Comparison of ENCODE assay signal across 17 mouse cellular contexts in the genomic region with DNA sequence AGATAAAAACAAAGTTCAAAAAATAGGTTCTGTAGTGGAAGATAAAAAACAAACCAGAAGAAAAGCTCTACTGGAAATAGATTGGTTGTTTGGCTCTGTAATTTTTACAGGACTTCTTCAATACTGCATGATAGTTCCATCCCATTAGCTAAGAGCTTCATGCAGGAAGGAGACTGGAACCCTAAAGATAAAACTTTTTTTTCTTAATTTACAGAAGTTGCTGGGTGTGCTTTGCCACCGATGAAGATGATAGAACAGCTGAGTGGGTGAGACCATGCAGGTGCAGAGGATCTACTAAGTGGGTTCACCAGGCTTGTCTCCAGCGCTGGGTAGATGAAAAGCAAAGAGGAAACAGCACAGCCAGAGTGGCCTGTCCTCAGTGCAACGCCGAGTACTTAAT. TPM values are rescaled to one million over a fixed set of nuclear protein-coding genes. Genes with fewer than 3 reads are reported as not detected.
A peak's percentile ranks its signal among the peaks of the same experiment; 100 is the strongest.
DNase-seq lines count a peak whose midpoint lies in the region; ATAC-seq and TF ChIP-seq lines count a peak whose summit lies in the region.
"Had no signal": no experiment of that assay in that cellular context is flagged by ENCODE, and none has a peak within 500 bp of the region (broad histone marks: within the 10 kb centered on the region; RNA-seq: fewer than 3 reads in every experiment).

No protein-coding gene starts in this region.

- peaks cover 53% of the 10 kb centered on the region for H3K36me3 ChIP-seq in liver, embryonic 12.5 days
- peaks cover 31% of the 10 kb centered on the region for H3K36me3 ChIP-seq in liver, embryonic 16.5 days (ENCODE audit: control insufficient read depth, insufficient read depth)
- peaks cover 29% of the 10 kb centered on the region for H3K36me3 ChIP-seq in forebrain, postnatal 0 days (ENCODE audit: insufficient read depth)
- peaks cover 30% of the 10 kb centered on the region for H3K36me3 ChIP-seq in forebrain, embryonic 15.5 days

- peak overlapping the region; percentile 79 for H3K27ac ChIP-seq in gastrocnemius, adult 2 months
- peak overlapping the region; percentile 67 for H3K27ac ChIP-seq in liver, embryonic 12.5 days
- H3K27ac ChIP-seq in liver, embryonic 16.5 days (ENCODE audit: low read length) = peak overlapping the region; percentile 55
- H3K27ac ChIP-seq in forebrain, postnatal 0 days (ENCODE audit: low read depth, low read length) = no peak overlapping the region
- H3K27ac ChIP-seq in forebrain, embryonic 15.5 days (replicated peaks) = no peak overlapping the region
- H3K27ac ChIP-seq: embryonic facial prominence, embryonic 12.5 days; heart, embryonic 15.5 days; hindbrain, embryonic 13.5 days; hindbrain, postnatal 0 days had no signal

- no peak for ATAC-seq in liver, embryonic 12.5 days
- no peak for ATAC-seq in liver, embryonic 16.5 days (ENCODE audit: low read depth)
- ATAC-seq in forebrain, postnatal 0 days = no peak
- no peak for ATAC-seq in forebrain, embryonic 15.5 days (replicated peaks)
- ATAC-seq: forebrain, embryonic 14.5 days; hindbrain, postnatal 0 days had no signal

- no peaks in the 10 kb centered on the region for H3K27me3 ChIP-seq in liver, embryonic 12.5 days (replicated peaks)
- H3K27me3 ChIP-seq in liver, embryonic 16.5 days (ENCODE audit: control insufficient read depth, insufficient read depth, low read depth, low read length) = no peaks in the 10 kb centered on the region
- no peaks in the 10 kb centered on the region for H3K27me3 ChIP-seq in forebrain, postnatal 0 days (ENCODE audit: insufficient read depth, low read length)
- H3K27me3 ChIP-seq in forebrain, embryonic 15.5 days = no peaks in the 10 kb centered on the region
- H3K27me3 ChIP-seq: embryonic facial prominence, embryonic 12.5 days; heart, embryonic 15.5 days; hindbrain, embryonic 13.5 days had no signal

- peaks cover 59% of the 10 kb centered on the region for H3K4me1 ChIP-seq in liver, embryonic 12.5 days
- H3K4me1 ChIP-seq in liver, embryonic 16.5 days (ENCODE audit: control insufficient read depth, low read depth, low read length) = peaks cover 26% of the 10 kb centered on the region
- peaks cover 9% of the 10 kb centered on the region for H3K4me1 ChIP-seq in forebrain, postnatal 0 days (ENCODE audit: insufficient read depth)
- H3K4me1 ChIP-seq in forebrain, embryonic 15.5 days = peaks cover 27% of the 10 kb centered on the region

- H3K4me3 ChIP-seq in gastrocnemius, adult 2 months = no peak overlapping the region
- H3K4me3 ChIP-seq in liver, embryonic 12.5 days = no peak overlapping the region; the same call in 1 of the 2 replicates
- H3K4me3 ChIP-seq in liver, embryonic 16.5 days (ENCODE audit: low read depth, low read length) = peak overlapping the region; percentile 21; the same call in 1 of the 2 replicates
- no peak overlapping the region for H3K4me3 ChIP-seq in forebrain, postnatal 0 days (ENCODE audit: low read depth, low read length)
- no peak overlapping the region for H3K4me3 ChIP-seq in forebrain, embryonic 15.5 days
- H3K4me3 ChIP-seq: embryonic facial prominence, embryonic 12.5 days; heart, embryonic 15.5 days; hindbrain, embryonic 13.5 days had no signal

- no peak for TF ChIP-seq CTCF in gastrocnemius, adult 2 months (IDR thresholded peaks at IDR 0.05)
- TF ChIP-seq CTCF in forebrain, postnatal 0 days (IDR thresholded peaks at IDR 0.05; ENCODE audit: low read depth) = no peak

- intact Hi-C loops in gastrocnemius, adult 2 months (cut with DNase I) = no loop called here

- H3K9ac ChIP-seq in liver, embryonic 12.5 days = peak overlapping the region; percentile 100; the same call in 1 of the 2 replicates
- H3K9ac ChIP-seq in liver, embryonic 16.5 days (ENCODE audit: low read depth, low read length) = no peak overlapping the region
- H3K9ac ChIP-seq in forebrain, postnatal 0 days = no peak overlapping the region
- no peak overlapping the region for H3K9ac ChIP-seq in forebrain, embryonic 15.5 days (replicated peaks)
- H3K9ac ChIP-seq: embryonic facial prominence, embryonic 12.5 days; heart, embryonic 15.5 days; hindbrain, embryonic 13.5 days had no signal

- peak overlapping the region; percentile 83 for H3K4me2 ChIP-seq in liver, embryonic 12.5 days
- peak overlapping the region; percentile 29 for H3K4me2 ChIP-seq in liver, embryonic 16.5 days (ENCODE audit: low read depth, low read length)
- H3K4me2 ChIP-seq in forebrain, postnatal 0 days (ENCODE audit: low read depth) = no peak overlapping the region
- H3K4me2 ChIP-seq in forebrain, embryonic 15.5 days (replicated peaks) = no peak overlapping the region
- H3K4me2 ChIP-seq: embryonic facial prominence, embryonic 12.5 days; heart, embryonic 15.5 days; hindbrain, embryonic 13.5 days had no signal

- no peak for DNase-seq in gastrocnemius, adult 2 months
- DNase-seq in gastrocnemius, postnatal 25 days = no peak
- no peak for DNase-seq in forebrain, postnatal 0 days
- no peak for DNase-seq in layer of hippocampus, postnatal 25 days (ENCODE audit: extremely low spot score in 1 of 2, low spot score in 1 of 2)
- DNase-seq: adrenal gland, postnatal 10 days; cerebellum, adult 11 months; gastrocnemius, postnatal 14 days; heart, adult 18-20 months; heart, postnatal 14 days had no signal

- no peaks in the 10 kb centered on the region for H3K9me3 ChIP-seq in liver, embryonic 12.5 days (replicated peaks)
- no peaks in the 10 kb centered on the region for H3K9me3 ChIP-seq in liver, embryonic 16.5 days (replicated peaks; ENCODE audit: control insufficient read depth, low read length)
- H3K9me3 ChIP-seq in forebrain, postnatal 0 days (ENCODE audit: low read length) = no peaks in the 10 kb centered on the region
- no peaks in the 10 kb centered on the region for H3K9me3 ChIP-seq in forebrain, embryonic 15.5 days
- H3K9me3 ChIP-seq: embryonic facial prominence, embryonic 12.5 days; heart, embryonic 15.5 days; hindbrain, embryonic 13.5 days had no signal

- WGBS in liver, embryonic 12.5 days (ENCODE audit: insufficient replicate concordance) = 75% methylated on average over 4 of the region's 4 CpGs
- WGBS in liver, embryonic 16.5 days (ENCODE audit: insufficient replicate concordance) = 69% methylated on average over 4 of the region's 4 CpGs
- WGBS in forebrain, postnatal 0 days = 93% methylated on average over 4 of the region's 4 CpGs
- WGBS in forebrain, embryonic 15.5 days = 95% methylated on average over 4 of the region's 4 CpGs

RNA-seq across cellular contexts. Expression of a gene that starts 2.1 kb away (rescaled TPM):
- total RNA-seq in gastrocnemius, adult 2 months (2021) = 10 to 100 TPM; 56.0 to 64.8 TPM
- 10 to 100 TPM; 35.8 to 44.6 TPM for total RNA-seq in gastrocnemius, postnatal 25 days (2021)
- 2.6 and 3.2 TPM in 2 replicates for polyA plus RNA-seq in liver, embryonic 12.5 days (2016; fragmentation: Nextera tagmentation; extraction: Ambion mirVana)
- polyA plus RNA-seq in liver, embryonic 16.5 days (2015; fragmentation: Nextera tagmentation; extraction: Ambion mirVana) = 3.7 and 3.8 TPM in 2 replicates
- 12.9 and 18.1 TPM in 2 replicates for total RNA-seq in forebrain, postnatal 0 days (2014; rRNA removed)
- polyA plus RNA-seq in forebrain, postnatal 0 days (2015; fragmentation: Nextera tagmentation; extraction: Ambion mirVana) = 3.9 and 7.9 TPM in 2 replicates
- 10 to 100 TPM; 62.1 to 74.6 TPM for total RNA-seq in layer of hippocampus, postnatal 25 days (2021)
- 7.4 and 10.1 TPM in 2 replicates for polyA plus RNA-seq in forebrain, embryonic 15.5 days (2015; fragmentation: Nextera tagmentation; extraction: Ambion mirVana)

RNA-seq across cellular contexts. Expression of a gene that starts 3.1 kb away (rescaled TPM):
- total RNA-seq in gastrocnemius, adult 2 months (2021) = 10 to 100 TPM; 72.5 to 84.7 TPM
- 10 to 100 TPM; 70.3 to 72.6 TPM for total RNA-seq in gastrocnemius, postnatal 25 days (2021)
- 159 and 164 TPM in 2 replicates for polyA plus RNA-seq in liver, embryonic 12.5 days (2016; fragmentation: Nextera tagmentation; extraction: Ambion mirVana)
- 143 and 145 TPM in 2 replicates for polyA plus RNA-seq in liver, embryonic 16.5 days (2015; fragmentation: Nextera tagmentation; extraction: Ambion mirVana)
- total RNA-seq in forebrain, postnatal 0 days (2014; rRNA removed) = 94.9 and 102 TPM in 2 replicates
- polyA plus RNA-seq in forebrain, postnatal 0 days (2015; fragmentation: Nextera tagmentation; extraction: Ambion mirVana) = 118 and 122 TPM in 2 replicates
- 10 to 100 TPM; 84.7 to 88.2 TPM for total RNA-seq in layer of hippocampus, postnatal 25 days (2021)
- polyA plus RNA-seq in forebrain, embryonic 15.5 days (2015; fragmentation: Nextera tagmentation; extraction: Ambion mirVana) = 124 and 135 TPM in 2 replicates

Comparison
In these comparisons a context has a peak if more than half of its experiments do, and no peak if none do; other contexts are left out.
1. H3K27ac ChIP-seq: peak in gastrocnemius, adult 2 months (single experiment), liver, embryonic 12.5 days (single experiment) and liver, embryonic 16.5 days (single experiment); none in forebrain, postnatal 0 days (single experiment) and forebrain, embryonic 15.5 days (single experiment).
2. H3K4me2 ChIP-seq: peak in liver, embryonic 12.5 days (single experiment) and liver, embryonic 16.5 days (single experiment); none in forebrain, postnatal 0 days (single experiment) and forebrain, embryonic 15.5 days (single experiment).